Mouse (Mus musculus): Measurements from ENCODE around the gene Mrpl28. TPM values are rescaled to one million over a fixed set of nuclear protein-coding genes. Genes with fewer than 3 reads are reported as not detected.
"Not testable (repeated sequence)": the region's sequence is repeated elsewhere in the genome, so short reads cannot be mapped to it uniquely, and the experiment has no call there.

The Mrpl28 gene
- total and polyA plus RNA-seq, 3 experiments = 40.2 to 326 (median 55.7) TPM

- H3K9me3 ChIP-seq (replicated peaks) = no peaks in the 10 kb centered on the region
- H3K36me3 ChIP-seq (replicated peaks) = peaks cover 8% of the 10 kb centered on the region
- peaks cover 58% of the 10 kb centered on the region for H3K27me3 ChIP-seq (ENCODE audit: insufficient read depth, low read length)
- TF ChIP-seq GATA2 (IDR thresholded peaks at IDR 0.05; ENCODE audit: borderline replicate concordance, low read depth, low read length) (no peak), CTCF (IDR thresholded peaks at IDR 0.05; ENCODE audit: low read depth, low read length) (no peak), TAL1 (conservative IDR thresholded peaks at IDR 0.05; ENCODE audit: low read depth, low read length) (no peak), POLR2AphosphoS5 (IDR thresholded peaks at IDR 0.05; ENCODE audit: insufficient replicate concordance, low read depth, low read length) (no peak), GATA1 (IDR thresholded peaks at IDR 0.05; ENCODE audit: borderline replicate concordance, low read length) (no peak)
- H3K4me3 ChIP-seq (ENCODE audit: low read depth, low read length) = peak overlapping the region; percentile 84
- no peak for ATAC-seq (ENCODE audit: extremely low read depth, insufficient number of reproducible peaks, low FRiP score, poor library complexity, severe bottlenecking)
- DNase-seq (ENCODE audit: low spot score) = no peak
- peaks cover 32% of the 10 kb centered on the region for H3K4me1 ChIP-seq (ENCODE audit: insufficient read depth, low read depth, low read length)
Observed at GRCm38 (mm10) chr17:26114061-26114460, 9.2 kb upstream of the Mrpl28 start.

GRCm38 (mm10) chr17:26114461-26114860 is 8.8 kb upstream of the Mrpl28 start:
- DNase-seq (ENCODE audit: low spot score); ATAC-seq (ENCODE audit: extremely low read depth, insufficient number of reproducible peaks, low FRiP score, poor library complexity, severe bottlenecking); H3K9me3 ChIP-seq (replicated peaks); H3K36me3 ChIP-seq (replicated peaks); H3K4me3 ChIP-seq (ENCODE audit: low read depth, low read length): not testable (repeated sequence)
- Histone ChIP-seq H3K27me3 (ENCODE audit: insufficient read depth, low read length) (peaks cover 61% of the 10 kb centered on the region), H3K4me1 (ENCODE audit: insufficient read depth, low read depth, low read length) (peaks cover 35% of the 10 kb centered on the region)

GRCm38 (mm10) chr17:26115205-26115898 is 7.9 kb upstream of the Mrpl28 start:
- H3K27me3 ChIP-seq (ENCODE audit: insufficient read depth, low read length) = peaks cover 56% of the 10 kb centered on the region
- peaks cover 43% of the 10 kb centered on the region for H3K4me1 ChIP-seq (ENCODE audit: insufficient read depth, low read depth, low read length)
- no peak for TF ChIP-seq GATA1 (IDR thresholded peaks at IDR 0.05; ENCODE audit: borderline replicate concordance, low read length)
- no peak for TF ChIP-seq GATA2 (IDR thresholded peaks at IDR 0.05; ENCODE audit: borderline replicate concordance, low read depth, low read length)
- no peak for TF ChIP-seq CTCF (IDR thresholded peaks at IDR 0.05; ENCODE audit: low read depth, low read length)
- no peak for TF ChIP-seq TAL1 (conservative IDR thresholded peaks at IDR 0.05; ENCODE audit: low read depth, low read length)
- TF ChIP-seq POLR2AphosphoS5 (IDR thresholded peaks at IDR 0.05; ENCODE audit: insufficient replicate concordance, low read depth, low read length) = no peak
- H3K36me3 ChIP-seq (replicated peaks) = peaks cover 8% of the 10 kb centered on the region
- DNase-seq (ENCODE audit: low spot score) (no peak), ATAC-seq (ENCODE audit: extremely low read depth, insufficient number of reproducible peaks, low FRiP score, poor library complexity, severe bottlenecking) (no peak)
- no peaks in the 10 kb centered on the region for H3K9me3 ChIP-seq (replicated peaks)
- no peak overlapping the region for H3K4me3 ChIP-seq (ENCODE audit: low read depth, low read length)

DNA sequence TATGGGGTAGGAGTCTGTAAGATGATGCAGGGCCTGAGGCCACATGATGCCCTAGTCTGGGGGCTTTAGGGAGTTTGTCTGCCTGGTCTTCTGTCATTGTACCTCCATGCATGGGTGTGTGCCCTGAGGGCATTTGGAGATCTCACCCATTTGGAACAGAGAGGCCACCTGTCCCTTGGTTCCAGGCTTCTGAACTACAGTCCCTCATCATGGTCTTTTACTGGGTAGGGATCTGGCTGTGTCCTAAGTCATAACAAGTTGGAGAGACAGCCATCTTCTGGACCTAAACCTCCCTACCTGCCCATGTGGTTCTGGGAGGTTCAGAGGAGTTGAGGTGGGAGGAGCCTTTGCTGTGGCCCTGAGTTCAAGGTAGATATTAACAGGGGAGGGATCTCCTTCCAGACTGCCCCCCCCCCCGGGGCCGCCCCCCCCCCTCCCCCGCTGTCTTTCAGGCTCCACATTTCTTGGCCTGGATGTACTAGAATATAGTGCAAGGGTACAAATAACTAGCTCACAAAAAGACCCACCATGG is 7.3 kb upstream of the Mrpl28 start:
- no peak for ATAC-seq (ENCODE audit: extremely low read depth, insufficient number of reproducible peaks, low FRiP score, poor library complexity, severe bottlenecking)
- TF ChIP-seq POLR2AphosphoS5 (IDR thresholded peaks at IDR 0.05; ENCODE audit: insufficient replicate concordance, low read depth, low read length) = no peak
- no peak for TF ChIP-seq GATA1 (IDR thresholded peaks at IDR 0.05; ENCODE audit: borderline replicate concordance, low read length)
- TF ChIP-seq CTCF (IDR thresholded peaks at IDR 0.05; ENCODE audit: low read depth, low read length) = no peak
- no peak for TF ChIP-seq TAL1 (conservative IDR thresholded peaks at IDR 0.05; ENCODE audit: low read depth, low read length)
- TF ChIP-seq GATA2 (IDR thresholded peaks at IDR 0.05; ENCODE audit: borderline replicate concordance, low read depth, low read length) = no peak
- Histone ChIP-seq H3K4me3 (ENCODE audit: low read depth, low read length) (no peak overlapping the region), H3K9me3 (replicated peaks) (no peaks in the 10 kb centered on the region), H3K4me1 (ENCODE audit: insufficient read depth, low read depth, low read length) (peaks cover 42% of the 10 kb centered on the region), H3K36me3 (replicated peaks) (peaks cover 8% of the 10 kb centered on the region), H3K27me3 (ENCODE audit: insufficient read depth, low read length) (peaks cover 49% of the 10 kb centered on the region)
- DNase-seq (ENCODE audit: low spot score) = no peak

DNA sequence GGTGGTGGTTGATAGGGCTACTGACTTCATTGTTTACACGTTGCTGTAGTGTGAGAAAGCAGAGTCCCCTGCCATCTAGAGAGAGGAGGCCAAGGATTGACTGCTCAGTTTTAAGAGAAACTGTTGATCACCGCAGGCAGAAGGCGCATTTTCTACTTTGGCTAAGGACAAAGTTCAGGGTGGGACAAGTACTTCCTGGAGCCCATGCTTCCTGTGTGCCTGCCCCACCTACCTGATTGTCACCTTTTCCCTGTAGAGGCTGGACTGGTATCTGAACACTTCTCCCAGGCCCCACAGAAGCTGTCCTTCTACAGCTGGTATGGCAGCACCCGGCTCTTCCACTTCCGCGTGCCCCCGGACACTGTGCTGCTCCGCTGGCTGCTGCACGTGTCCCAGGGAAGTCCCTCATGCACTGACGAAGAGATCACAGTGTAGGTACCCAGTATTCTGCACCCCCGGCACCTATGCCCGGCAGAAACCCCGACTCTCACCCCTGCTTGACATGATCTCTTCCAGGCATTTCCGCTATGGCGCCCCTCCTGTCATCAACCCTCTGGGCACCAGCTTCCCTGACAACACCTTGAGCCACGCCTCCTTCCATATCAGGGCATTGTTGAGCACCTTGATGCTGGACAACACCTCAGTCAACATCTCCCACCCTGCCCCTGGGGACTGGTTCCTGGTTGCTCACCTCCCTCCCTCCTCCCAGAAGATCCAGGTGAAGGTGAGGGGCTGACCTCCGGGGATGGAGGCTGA is 6.6 kb upstream of the Mrpl28 start:
- H3K27me3 ChIP-seq (ENCODE audit: insufficient read depth, low read length) = peaks cover 43% of the 10 kb centered on the region

GRCm38 (mm10) chr17:26119766-26120710 is 3.3 kb upstream of the Mrpl28 start:
- H3K9me3 ChIP-seq (replicated peaks) = no peaks in the 10 kb centered on the region
- peaks cover 39% of the 10 kb centered on the region for H3K4me1 ChIP-seq (ENCODE audit: insufficient read depth, low read depth, low read length)
- peaks cover 25% of the 10 kb centered on the region for H3K27me3 ChIP-seq (ENCODE audit: insufficient read depth, low read length)
- DNase-seq (ENCODE audit: low spot score) (peak; percentile 59), ATAC-seq (ENCODE audit: extremely low read depth, insufficient number of reproducible peaks, low FRiP score, poor library complexity, severe bottlenecking) (0 out of 2 replicates have a peak, but pooled peaks have one; percentile 17)
- peak overlapping the region; percentile 47; the same call in 1 of the 2 replicates for H3K4me3 ChIP-seq (ENCODE audit: low read depth, low read length)
- H3K36me3 ChIP-seq (replicated peaks) = peaks cover 23% of the 10 kb centered on the region
- no peak for TF ChIP-seq POLR2AphosphoS5 (IDR thresholded peaks at IDR 0.05; ENCODE audit: insufficient replicate concordance, low read depth, low read length)
- peak; percentile 79 for TF ChIP-seq CTCF (IDR thresholded peaks at IDR 0.05; ENCODE audit: low read depth, low read length)
- no peak for TF ChIP-seq TAL1 (conservative IDR thresholded peaks at IDR 0.05; ENCODE audit: low read depth, low read length)

More for the DNA sequence above, 6.6 kb upstream of the Mrpl28 start:
- Histone ChIP-seq H3K4me3 (ENCODE audit: low read depth, low read length) (no peak overlapping the region), H3K36me3 (replicated peaks) (peaks cover 8% of the 10 kb centered on the region), H3K4me1 (ENCODE audit: insufficient read depth, low read depth, low read length) (peaks cover 41% of the 10 kb centered on the region), H3K9me3 (replicated peaks) (no peaks in the 10 kb centered on the region)
- no peak for DNase-seq (ENCODE audit: low spot score)
- TF ChIP-seq POLR2AphosphoS5 (IDR thresholded peaks at IDR 0.05; ENCODE audit: insufficient replicate concordance, low read depth, low read length) = no peak
- no peak for TF ChIP-seq GATA1 (IDR thresholded peaks at IDR 0.05; ENCODE audit: borderline replicate concordance, low read length)
- ATAC-seq (ENCODE audit: extremely low read depth, insufficient number of reproducible peaks, low FRiP score, poor library complexity, severe bottlenecking) = no peak

All from G1E (cell line).